Mouse (Mus musculus) stomach, embryonic 14.5 days (tissue): ENCODE data around the gene Sigirr. TPM values are rescaled to one million over a fixed set of nuclear protein-coding genes. Genes with fewer than 3 reads are reported as not detected.
A peak's percentile ranks its signal among the peaks of the same experiment; 100 is the strongest.

Source experiments
- ATAC-seq: fragments of 200-750 bp; cut with Nextera tagmentation; 2 replicates; pipeline ENCODE4 v1.8.0; 2017; ENCODE audit warnings: low read depth, moderate TSS enrichment; ENCODE audit not compliant: insufficient number of reproducible peaks, insufficient read depth, low FRiP score
- H3K27ac ChIP-seq: fragments of 300-500 bp; sonication (generic); 2 replicates; pipeline ENCODE4 v1.5.1; 2014; ENCODE audit warnings: mild to moderate bottlenecking, low read length, moderate library complexity, mixed read lengths
- H3K27me3 ChIP-seq: fragments of 300-500 bp; sonication (generic); 2 replicates; pipeline ENCODE4 v1.6.1; 2014; ENCODE audit warnings: low read length, control low read depth, mixed read lengths; ENCODE audit not compliant: control insufficient read depth, insufficient read depth
- H3K36me3 ChIP-seq: fragments of 300-500 bp; sonication (generic); 2 replicates; pipeline ENCODE4 v1.6.1; 2014; ENCODE audit warnings: mild to moderate bottlenecking, control low read depth, low read length, moderate library complexity, mixed read lengths; ENCODE audit not compliant: control insufficient read depth, insufficient read depth
- H3K4me1 ChIP-seq: fragments of 300-500 bp; sonication (generic); 2 replicates; pipeline ENCODE4 v1.6.1; 2014; ENCODE audit warnings: low read length, control low read depth, mixed read lengths; ENCODE audit not compliant: control insufficient read depth, insufficient read depth
- H3K4me2 ChIP-seq: fragments of 300-500 bp; sonication (generic); replicated peaks from 2 replicates; pipeline ENCODE4 v1.6.1; 2014; ENCODE audit warnings: low read depth, low read length, control low read depth
- H3K4me3 ChIP-seq: fragments of 300-500 bp; sonication (generic); 2 replicates; pipeline ENCODE4 v1.5.1; 2014; ENCODE audit warnings: low read depth, low read length, control low read depth
- H3K9ac ChIP-seq: fragments of 300-500 bp; sonication (generic); replicated peaks from 2 replicates; pipeline ENCODE4 v1.6.1; 2014; ENCODE audit warnings: low read depth, mild to moderate bottlenecking, control low read depth, low read length, moderate library complexity, mixed read lengths
- H3K9me3 ChIP-seq: fragments of 300-500 bp; sonication (generic); 2 replicates; pipeline ENCODE4 v1.6.1; 2016; ENCODE audit warnings: low read depth, low read length, control low read depth; ENCODE audit not compliant: control insufficient read depth
- WGBS: fragments of 180-500 bp; shearing (Covaris S2); extraction: QIAGEN DNeasy Blood & Tissue Kit; methylation state at CpG from one replicate; pipeline ENCODE4 v1.1.7; 2014; 5-methylcytosine and 5-hydroxymethylcytosine counted together
- polyA plus RNA-seq: library from polyadenylated mRNA; unstranded; fragments of >200 nt; fragmentation: Nextera tagmentation; extraction: Ambion mirVana; gene quantifications from 2 replicates; pipeline ENCODE4 v1.2.1, GENCODE M21; 2014

Gene Sigirr
- polyA plus RNA-seq, 1 experiment from 2014 or later: 7.1 TPM

GRCm38 (mm10) chr7:141041661-141042060 is 58.7 kb downstream of the Sigirr start:
- Histone ChIP-seq H3K4me2 (no peak overlapping the region), H3K9me3 (no peaks in the 10 kb centered on the region), H3K36me3 (no peaks in the 10 kb centered on the region), H3K4me3 (no peak overlapping the region), H3K4me1 (peaks cover 22% of the 10 kb centered on the region), H3K27me3 (no peaks in the 10 kb centered on the region), H3K27ac (peak overlapping the region; percentile 90), H3K9ac (no peak overlapping the region)
- ATAC-seq: peak; percentile 78
- 5% methylated on average over 5 of the region's 5 CpGs for WGBS

Other genes with a start within 250 kb of the Sigirr start
- gene Gm45785, start 244.2 kb downstream of the Sigirr start, polyA plus RNA-seq: not detected in 2 replicates
- gene Ric8a, start 243.6 kb downstream of the Sigirr start, polyA plus RNA-seq: 65.7 and 72.8 TPM in 2 replicates
- 48.7 and 55.3 TPM in 2 replicates for gene Bet1l, start 243.0 kb downstream of the Sigirr start, polyA plus RNA-seq
- 136 and 146 TPM in 2 replicates for gene Psmd13, start 218.6 kb downstream of the Sigirr start, polyA plus RNA-seq
- gene Sirt3, start 218.3 kb downstream of the Sigirr start, polyA plus RNA-seq: 21.8 and 23.5 TPM in 2 replicates
- gene Cox8b, start 200.1 kb downstream of the Sigirr start, polyA plus RNA-seq: 0.87 TPM in 1 of 2 replicates, not detected in the other
- 1.2 and 2.2 TPM in 2 replicates for gene Nlrp6, start 179.7 kb downstream of the Sigirr start, polyA plus RNA-seq
- 28.7 and 31.0 TPM in 2 replicates for gene Pgghg, start 159.2 kb downstream of the Sigirr start, polyA plus RNA-seq
- 2.0 and 2.6 TPM in 2 replicates for gene Ifitm5, start 150.3 kb downstream of the Sigirr start, polyA plus RNA-seq
- not detected in 2 replicates for gene Gm45717, start 144.6 kb downstream of the Sigirr start, polyA plus RNA-seq
- gene Ifitm2, start 144.6 kb downstream of the Sigirr start, polyA plus RNA-seq: 1,395 and 1,501 TPM in 2 replicates
- 241 and 289 TPM in 2 replicates for gene Ifitm1, start 133.4 kb downstream of the Sigirr start, polyA plus RNA-seq
- 347 and 377 TPM in 2 replicates for gene Ifitm3, start 89.8 kb downstream of the Sigirr start, polyA plus RNA-seq
- 2.6 TPM in 1 of 2 replicates, not detected in the other for gene Ifitm6, start 82.6 kb downstream of the Sigirr start, polyA plus RNA-seq
- not detected in 2 replicates for gene Gm17387, start 71.4 kb downstream of the Sigirr start, polyA plus RNA-seq
- gene B4galnt4, start 39.5 kb downstream of the Sigirr start, polyA plus RNA-seq: 8.6 and 10.3 TPM in 2 replicates
- gene Pkp3, start 22.4 kb downstream of the Sigirr start, polyA plus RNA-seq: 20.2 and 21.1 TPM in 2 replicates
- gene Ano9, start 17.2 kb upstream of the Sigirr start, polyA plus RNA-seq: 11.9 and 12.2 TPM in 2 replicates
- gene Ptdss2, start 21.8 kb upstream of the Sigirr start, polyA plus RNA-seq: 65.1 and 67.3 TPM in 2 replicates
- gene Rnh1, start 72.3 kb upstream of the Sigirr start, polyA plus RNA-seq: 165 and 181 TPM in 2 replicates
- gene Hras, start 93.4 kb upstream of the Sigirr start, polyA plus RNA-seq: 79.4 and 85.5 TPM in 2 replicates
- gene Lrrc56, start 93.6 kb upstream of the Sigirr start, polyA plus RNA-seq: 5.3 and 6.1 TPM in 2 replicates
- 1.7 and 2.3 TPM in 2 replicates for gene Lmntd2, start 113.5 kb upstream of the Sigirr start, polyA plus RNA-seq
- gene Rassf7, start 115.3 kb upstream of the Sigirr start, polyA plus RNA-seq: 57.2 and 59.2 TPM in 2 replicates
- 69.0 and 72.1 TPM in 2 replicates for gene Phrf1, start 128.2 kb upstream of the Sigirr start, polyA plus RNA-seq
- 1.4 and 1.6 TPM in 2 replicates for gene Irf7, start 165.9 kb upstream of the Sigirr start, polyA plus RNA-seq
- 1.6 and 1.7 TPM in 2 replicates for gene Cdhr5, start 176.2 kb upstream of the Sigirr start, polyA plus RNA-seq
- gene Sct, start 178.6 kb upstream of the Sigirr start, polyA plus RNA-seq: 9.1 and 10.5 TPM in 2 replicates
- 0.20 and 0.35 TPM in 2 replicates for gene Drd4, start 191.4 kb upstream of the Sigirr start, polyA plus RNA-seq
- gene Deaf1, start 227.1 kb upstream of the Sigirr start, polyA plus RNA-seq: 80.2 and 82.9 TPM in 2 replicates
- gene Tmem80, start 227.2 kb upstream of the Sigirr start, polyA plus RNA-seq: 30.8 and 32.4 TPM in 2 replicates
- gene Eps8l2, start 238.3 kb upstream of the Sigirr start, polyA plus RNA-seq: 28.1 and 30.6 TPM in 2 replicates